Mouse (Mus musculus) embryonic fibroblast, embryonic 13.5 days (primary cell): ENCODE data around the gene Ugt1a7c. TPM values are rescaled to one million over a fixed set of nuclear protein-coding genes. Genes with fewer than 3 reads are reported as not detected.

Source experiments
- H3K27ac ChIP-seq: 2 replicates; pipeline ENCODE4 v1.5.1; 2012; ENCODE audit warnings: low read length, control low read depth, inconsistent platforms; ENCODE audit not compliant: insufficient read depth
- H3K4me1 ChIP-seq: 2 replicates; pipeline ENCODE4 v1.6.1; 2011; ENCODE audit warnings: low read length; ENCODE audit not compliant: control insufficient read depth, insufficient read depth
- H3K4me3 ChIP-seq: 2 replicates; pipeline ENCODE4 v1.5.1; 2011; ENCODE audit warnings: mild to moderate bottlenecking, control low read depth, low read length; ENCODE audit not compliant: insufficient read depth
- CTCF ChIP-seq: IDR thresholded peaks from 2 replicates; pipeline ENCODE4 v1.5.1; 2011; ENCODE audit warnings: mild to moderate bottlenecking, control low read depth, low read length, moderate library complexity, borderline replicate concordance; ENCODE audit not compliant: insufficient read depth
- POLR2A ChIP-seq: IDR thresholded peaks from 2 replicates; pipeline ENCODE4 v1.6.1; 2011; ENCODE audit warnings: low read depth, mild to moderate bottlenecking, control low read depth, low read length, moderate library complexity
- polyA plus RNA-seq: library from polyadenylated mRNA; stranded (reverse); fragments of >200 nt; gene quantifications from 2 replicates; pipeline ENCODE4 v1.2.4, GENCODE M21; 2011; ENCODE audit warnings: low read depth; ENCODE audit not compliant: missing spikeins, insufficient read length

Gene Ugt1a7c
- polyA plus RNA-seq, 1 experiment, result 8.0 TPM

DNA sequence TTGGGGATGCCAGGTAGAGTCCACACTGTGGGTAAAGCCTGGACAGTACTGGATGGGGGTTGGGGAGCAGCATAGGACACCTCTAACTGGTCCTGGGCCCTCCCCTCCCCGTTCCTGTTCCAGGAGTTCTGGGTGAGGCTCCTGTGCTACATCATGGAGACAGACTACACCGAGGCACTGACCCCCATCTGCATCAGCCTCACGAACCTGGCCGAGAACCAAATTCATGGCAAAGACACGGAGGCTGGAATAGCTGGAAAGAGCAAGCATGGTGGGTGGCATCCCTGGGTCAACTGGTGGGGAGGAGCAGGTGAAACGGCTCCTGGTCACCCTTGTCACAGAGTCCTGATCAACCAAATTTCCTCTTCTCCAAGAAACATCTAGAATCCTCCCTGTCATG, 143.9 kb downstream of the Ugt1a7c start:
- TF ChIP-seq POLR2A (no peak), CTCF (no peak)
- no peaks in the 10 kb centered on the region for H3K4me1 ChIP-seq
- H3K27ac ChIP-seq, result no peak overlapping the region

DNA sequence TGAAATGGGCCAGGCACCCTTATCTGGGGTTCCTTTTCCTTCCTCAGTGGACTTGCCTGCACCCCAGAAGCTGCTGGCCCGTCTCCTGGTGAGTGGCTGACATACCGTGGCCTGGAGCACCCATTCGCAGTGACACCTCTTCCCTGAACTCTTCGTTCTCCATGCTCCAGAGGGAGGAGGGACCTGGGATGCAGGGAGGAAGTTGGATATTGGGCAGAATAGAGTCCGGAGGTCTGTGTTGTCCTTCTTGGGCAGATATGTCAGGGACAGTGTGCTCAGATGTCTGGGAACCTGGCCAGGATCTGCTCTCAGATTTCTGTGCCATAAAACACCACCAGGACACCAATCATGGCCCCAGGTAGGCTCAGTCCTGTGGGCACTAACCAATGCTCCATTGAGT, 145.2 kb downstream of the Ugt1a7c start:
- H3K4me1 ChIP-seq, result no peaks in the 10 kb centered on the region
- no peak overlapping the region for H3K27ac ChIP-seq
- no peak overlapping the region for H3K4me3 ChIP-seq
- TF ChIP-seq CTCF (no peak), POLR2A (no peak)

More for the DNA sequence above, 143.9 kb downstream of the Ugt1a7c start:
- no peak overlapping the region for H3K4me3 ChIP-seq

DNA sequence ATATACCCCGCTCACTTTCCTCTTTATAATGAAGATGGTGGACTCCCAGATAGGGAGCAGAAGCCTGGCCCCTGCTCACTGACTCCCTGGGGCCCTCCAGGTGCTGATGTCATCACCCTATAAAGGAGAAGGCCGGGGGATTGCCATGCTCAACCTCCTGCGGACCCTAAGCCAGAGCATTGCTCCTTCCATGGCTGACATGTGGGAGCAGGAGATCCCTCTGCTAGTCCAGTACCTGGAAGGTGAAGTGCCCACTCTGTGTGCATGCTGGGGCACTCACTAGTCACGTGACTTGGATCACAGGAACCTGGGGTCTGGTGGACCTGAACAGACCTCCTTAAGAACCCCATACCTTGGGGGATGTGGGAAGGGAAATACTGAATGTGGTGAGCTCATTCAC, 145.7 kb downstream of the Ugt1a7c start:
- Histone ChIP-seq H3K4me3 (no peak overlapping the region), H3K27ac (no peak overlapping the region), H3K4me1 (no peaks in the 10 kb centered on the region)
- TF ChIP-seq CTCF, result no peak
- no peak for TF ChIP-seq POLR2A

DNA sequence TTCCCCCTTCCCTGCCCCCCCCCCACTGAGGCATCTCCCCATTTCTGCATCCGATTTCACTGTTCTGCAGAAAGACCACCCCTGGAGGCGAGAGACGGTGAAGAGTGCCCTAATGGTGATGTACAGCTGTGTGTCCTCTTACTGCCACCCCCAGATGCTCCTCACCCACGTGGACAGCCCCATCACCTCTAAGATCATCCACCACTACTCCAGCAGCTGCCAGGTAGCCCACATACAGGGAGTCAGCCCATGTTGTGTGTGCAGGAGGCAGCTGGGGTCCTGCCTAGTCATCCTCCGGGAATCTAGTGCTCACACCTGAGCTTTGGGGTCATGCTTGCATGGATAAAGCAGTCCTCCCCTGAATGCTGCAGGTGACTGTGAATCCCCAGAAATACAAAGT, 149.0 kb downstream of the Ugt1a7c start:
- H3K27ac ChIP-seq, result no peak overlapping the region
- no peaks in the 10 kb centered on the region for H3K4me1 ChIP-seq
- no peak overlapping the region for H3K4me3 ChIP-seq
- no peak for TF ChIP-seq CTCF
- TF ChIP-seq POLR2A, result no peak

DNA sequence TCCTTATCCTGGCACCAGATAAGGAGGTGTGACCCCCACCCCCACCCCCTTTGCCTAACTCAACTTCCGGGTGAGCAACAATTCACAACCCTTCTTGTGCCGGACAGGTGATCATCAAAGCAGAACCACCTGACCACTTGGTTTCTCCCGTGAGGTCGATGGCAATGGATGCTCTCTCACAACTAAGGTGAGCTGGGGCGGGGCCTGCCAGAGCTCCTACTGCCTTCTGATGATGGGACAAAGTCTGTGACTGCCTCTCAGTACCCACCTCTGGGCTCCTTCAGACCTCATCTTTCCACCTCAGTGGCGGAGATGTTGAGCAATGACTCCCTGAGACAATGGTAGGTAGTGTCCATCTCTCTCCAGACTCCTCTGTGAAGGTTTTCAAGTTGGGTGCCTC, 151.0 kb downstream of the Ugt1a7c start:
- no peak overlapping the region for H3K4me3 ChIP-seq
- TF ChIP-seq CTCF (no peak), POLR2A (no peak)

DNA sequence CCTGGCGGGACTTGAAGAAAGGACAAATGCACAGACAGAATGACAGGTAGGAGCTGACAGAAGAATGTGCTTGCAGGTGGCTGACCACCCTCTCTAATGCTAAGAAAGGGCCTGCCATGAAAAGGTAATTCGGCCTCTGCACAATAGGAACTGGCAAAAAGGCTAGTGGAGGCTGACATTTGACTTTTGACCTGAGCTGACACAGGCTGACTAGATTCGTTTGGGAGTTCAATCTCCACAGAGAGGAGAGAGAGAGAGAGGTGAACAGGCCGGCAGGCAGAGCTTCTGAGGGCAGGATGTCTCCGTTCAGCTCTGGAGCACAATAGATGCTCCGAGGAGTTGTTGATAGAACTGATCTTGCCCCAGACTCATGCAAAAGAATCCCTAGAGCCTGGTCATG, 151.5 kb downstream of the Ugt1a7c start:
- Histone ChIP-seq H3K4me1 (no peaks in the 10 kb centered on the region), H3K4me3 (no peak overlapping the region), H3K27ac (no peak overlapping the region)
- TF ChIP-seq POLR2A, result no peak
- no peak for TF ChIP-seq CTCF

More for the DNA sequence above, 151.0 kb downstream of the Ugt1a7c start:
- no peaks in the 10 kb centered on the region for H3K4me1 ChIP-seq
- no peak overlapping the region for H3K27ac ChIP-seq

DNA sequence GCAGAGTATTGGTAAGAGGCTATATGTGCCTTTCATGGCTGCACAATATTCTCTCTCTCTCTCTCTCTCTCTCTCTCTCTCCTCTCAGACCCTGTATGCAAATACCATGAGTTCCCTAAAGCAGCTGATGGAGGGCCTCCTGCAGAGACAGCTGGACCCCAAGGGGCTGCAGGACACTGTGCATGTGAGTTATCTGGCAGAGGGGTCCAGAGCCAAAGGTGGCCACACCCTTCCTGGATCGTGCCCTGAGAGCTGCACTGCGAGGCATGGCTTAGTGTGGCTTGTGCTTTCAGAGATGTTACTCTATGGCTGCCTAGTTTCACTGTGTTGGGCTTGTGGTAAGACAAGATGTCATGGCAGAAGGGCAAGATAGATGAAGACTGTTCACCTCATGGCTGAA, 152.8 kb downstream of the Ugt1a7c start:
- no peak for TF ChIP-seq CTCF
- TF ChIP-seq POLR2A, result no peak
- no peaks in the 10 kb centered on the region for H3K4me1 ChIP-seq
- H3K4me3 ChIP-seq, result no peak overlapping the region
- no peak overlapping the region for H3K27ac ChIP-seq

DNA sequence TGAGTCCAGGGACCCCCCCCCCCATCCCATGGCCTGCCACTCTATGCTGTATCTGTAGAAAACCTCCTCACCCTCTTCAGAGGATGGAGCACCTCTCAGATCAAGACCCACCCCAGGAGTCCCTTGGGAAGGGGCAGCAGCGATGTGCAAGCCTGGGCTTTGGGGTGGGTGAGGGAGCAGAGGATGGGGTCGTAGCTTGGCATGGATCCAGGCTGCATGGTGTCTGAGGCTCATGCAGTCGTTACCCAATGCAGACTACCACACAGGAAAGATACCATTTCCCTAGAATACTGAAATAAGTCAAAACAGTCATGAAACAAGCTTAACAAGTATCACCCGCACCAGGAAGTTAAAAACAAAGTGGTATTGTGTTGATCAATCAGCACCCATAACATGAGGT, 153.8 kb downstream of the Ugt1a7c start:
- Histone ChIP-seq H3K4me1 (no peaks in the 10 kb centered on the region), H3K27ac (no peak overlapping the region), H3K4me3 (no peak overlapping the region)
- no peak for TF ChIP-seq CTCF

DNA sequence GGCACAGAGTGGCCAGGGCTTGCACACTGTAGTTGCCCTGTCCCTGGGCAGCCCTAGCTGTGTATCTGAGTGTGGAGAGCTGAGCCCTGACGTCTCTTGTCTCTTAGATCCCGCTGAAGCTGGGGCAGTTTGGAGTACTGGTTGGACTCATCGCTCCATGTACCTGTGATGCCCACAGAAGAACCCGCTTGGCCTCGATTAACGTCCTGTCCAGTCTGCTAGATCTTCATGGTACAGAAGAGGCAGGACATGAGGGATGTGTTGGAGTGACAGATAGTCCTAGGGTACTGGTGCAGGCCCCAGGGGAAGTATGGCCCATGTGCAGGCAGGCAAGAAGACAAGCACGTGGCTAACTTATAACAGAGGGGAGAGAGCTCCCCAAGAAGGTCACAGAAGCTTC, 154.7 kb downstream of the Ugt1a7c start:
- Histone ChIP-seq H3K4me3 (no peak overlapping the region), H3K27ac (no peak overlapping the region), H3K4me1 (no peaks in the 10 kb centered on the region)
- TF ChIP-seq CTCF, result no peak
- TF ChIP-seq POLR2A, result no peak

DNA sequence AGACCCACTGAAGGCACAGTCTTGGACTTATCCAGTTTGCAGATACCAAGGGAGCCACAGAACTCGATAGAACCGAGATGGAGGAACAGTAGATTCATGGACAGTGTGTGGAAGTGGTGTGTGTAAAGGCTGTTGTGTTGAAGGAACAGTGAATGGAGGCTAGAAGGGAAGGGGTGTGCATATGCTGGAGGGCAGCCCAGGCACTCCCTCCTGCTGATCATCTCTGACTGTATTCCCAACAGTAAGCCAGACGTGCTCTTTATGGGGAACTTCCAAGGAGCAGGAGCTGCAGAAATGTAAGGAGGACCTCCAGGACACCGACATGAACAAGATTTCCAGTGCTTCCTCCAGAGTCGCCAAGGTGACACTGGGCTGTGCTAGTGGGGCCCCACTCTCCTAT, 155.2 kb downstream of the Ugt1a7c start:
- no peaks in the 10 kb centered on the region for H3K4me1 ChIP-seq
- no peak overlapping the region for H3K4me3 ChIP-seq
- H3K27ac ChIP-seq, result no peak overlapping the region
- TF ChIP-seq POLR2A, result no peak
- no peak for TF ChIP-seq CTCF

DNA sequence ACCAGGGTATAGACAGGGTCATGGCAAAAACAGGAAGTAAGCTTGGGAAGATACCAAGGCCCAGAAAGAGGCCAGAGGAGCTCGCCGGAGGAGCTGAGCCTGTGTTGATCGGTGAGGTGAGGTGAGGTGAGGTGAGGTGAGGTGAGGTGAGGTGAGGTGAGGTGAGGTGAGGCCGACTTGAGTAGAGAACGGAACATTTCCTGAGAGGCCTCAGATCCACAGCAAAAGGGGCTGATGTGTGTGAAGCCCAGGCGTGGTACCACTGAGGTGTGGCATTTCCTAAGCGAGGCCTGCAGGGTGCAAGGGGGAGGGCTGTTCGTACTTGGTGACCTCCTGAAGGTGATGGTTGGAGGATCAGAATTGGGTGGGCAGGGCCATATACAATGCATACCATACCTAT, 158.2 kb downstream of the Ugt1a7c start:
- Histone ChIP-seq H3K4me1 (no peaks in the 10 kb centered on the region), H3K27ac (no peak overlapping the region), H3K4me3 (no peak overlapping the region)
- TF ChIP-seq CTCF (no peak), POLR2A (no peak)
